Mouse (Mus musculus) midbrain, postnatal 0 days (tissue): Measurements from ENCODE around the gene Nsun2. TPM values are rescaled to one million over a fixed set of nuclear protein-coding genes. Genes with fewer than 3 reads are reported as not detected.

Experiments
- ATAC-seq: fragments of 200-750 bp; cut with Nextera tagmentation; 2 replicates; pipeline ENCODE4 v1.8.0; 2017; ENCODE audit warnings: moderate number of reproducible peaks, mild to moderate bottlenecking, moderate TSS enrichment, moderate library complexity; ENCODE audit not compliant: low FRiP score
- DNase-seq: peaks from one replicate; pipeline ENCODE4 v3.0.0-alpha.2; 2015; ENCODE audit warnings: low spot score
- H3K27ac ChIP-seq: fragments of 300-500 bp; sonication (generic); 2 replicates; pipeline ENCODE4 v1.5.1; 2014; ENCODE audit warnings: low read depth, mild to moderate bottlenecking, low read length, mixed read lengths
- H3K27me3 ChIP-seq: fragments of 300-500 bp; sonication (generic); 2 replicates; pipeline ENCODE4 v1.6.1; 2014; ENCODE audit warnings: low read length, control low read depth, mixed read lengths; ENCODE audit not compliant: insufficient read depth
- H3K36me3 ChIP-seq: fragments of 300-500 bp; sonication (generic); 2 replicates; pipeline ENCODE4 v1.6.1; 2014; ENCODE audit warnings: low read length, control low read depth, mixed read lengths; ENCODE audit not compliant: insufficient read depth
- H3K4me1 ChIP-seq: fragments of 300-500 bp; sonication (generic); 2 replicates; pipeline ENCODE4 v1.6.1; 2014; ENCODE audit warnings: mild to moderate bottlenecking, control low read depth, antibody characterized with exemption, low read length, mixed read lengths; ENCODE audit not compliant: insufficient read depth
- H3K4me2 ChIP-seq: fragments of 300-500 bp; sonication (generic); 2 replicates; pipeline ENCODE4 v1.6.1; 2014; ENCODE audit warnings: low read depth, mild to moderate bottlenecking, low read length, mixed read lengths; ENCODE audit not compliant: poor library complexity, severe bottlenecking
- H3K4me3 ChIP-seq: fragments of 300-500 bp; sonication (generic); 2 replicates; pipeline ENCODE4 v1.5.1; 2014; ENCODE audit warnings: low read depth, mild to moderate bottlenecking, low read length, moderate library complexity
- H3K9ac ChIP-seq: fragments of 300-500 bp; sonication (generic); replicated peaks from 2 replicates; pipeline ENCODE4 v1.6.1; 2014; ENCODE audit warnings: mild to moderate bottlenecking, low read length, moderate library complexity, mixed read lengths; ENCODE audit not compliant: poor library complexity, severe bottlenecking
- H3K9me3 ChIP-seq: fragments of 300-500 bp; sonication (generic); 2 replicates; pipeline ENCODE4 v1.6.1; 2016; ENCODE audit warnings: low read length, control low read depth
- CTCF ChIP-seq: IDR thresholded peaks from 2 replicates; pipeline ENCODE4 v1.5.1; 2016; ENCODE audit warnings: antibody characterized with exemption, mild to moderate bottlenecking
- WGBS: fragments of 180-500 bp; shearing (Covaris S2); extraction: QIAGEN DNeasy Blood & Tissue Kit; methylation state at CpG from one replicate; pipeline ENCODE4 v1.1.7; 2014; 5-methylcytosine and 5-hydroxymethylcytosine counted together
- polyA plus RNA-seq: library from polyadenylated mRNA; unstranded; fragments of >200 nt; fragmentation: Nextera tagmentation; extraction: Ambion mirVana; gene quantifications from 2 replicates; pipeline ENCODE4 v1.2.1, GENCODE M21; 2015
- total RNA-seq: library from RNA; depleted of rRNA; stranded (reverse); fragments of >200 nt; gene quantifications from 2 replicates; pipeline ENCODE4 v1.2.3, GENCODE M21; 2014

The Nsun2 gene
- total and polyA plus RNA-seq, 2 experiments from 2014 or later: 60.2 to 60.3 TPM

- peaks cover 4% of the 10 kb centered on the region; the same call in 1 of the 2 replicates for H3K4me1 ChIP-seq
- H3K27me3 ChIP-seq: no peaks in the 10 kb centered on the region
- no peak for TF ChIP-seq CTCF
- H3K36me3 ChIP-seq: no peaks in the 10 kb centered on the region
- ATAC-seq (no peak), DNase-seq (no peak)
- no peaks in the 10 kb centered on the region for H3K9me3 ChIP-seq
- no peak overlapping the region for H3K9ac ChIP-seq
- WGBS: 48% methylated on average over 17 of the region's 17 CpGs
- H3K4me2 ChIP-seq: no peak overlapping the region
- no peak overlapping the region for H3K4me3 ChIP-seq
- no peak overlapping the region for H3K27ac ChIP-seq
Observed at GRCm38 (mm10) chr13:69542571-69543352, 9.2 kb downstream of the Nsun2 start.

DNA sequence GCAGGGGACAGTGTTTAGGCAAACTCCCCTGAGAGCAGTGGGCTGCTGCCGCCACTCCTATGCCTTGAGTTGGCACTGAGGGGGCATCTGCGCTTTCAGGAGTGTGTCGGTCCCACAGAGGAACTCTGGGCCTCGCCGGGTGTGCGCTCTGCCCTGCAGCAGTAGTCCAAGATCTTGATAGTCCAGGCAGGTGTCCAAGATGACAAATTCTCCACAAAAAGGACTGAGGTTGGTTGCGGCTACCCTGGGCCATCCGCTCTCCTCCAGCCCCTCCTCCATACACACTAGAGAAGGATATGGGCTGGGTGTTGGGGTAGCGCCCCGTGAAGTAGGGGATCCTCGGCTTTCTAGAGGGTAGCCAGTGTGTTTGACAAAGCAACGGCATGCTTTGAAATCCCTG lies 10.0 kb downstream of the Nsun2 start:
- Histone ChIP-seq H3K4me2 (peak overlapping the region; percentile 12; the same call in 1 of the 2 replicates), H3K4me3 (no peak overlapping the region), H3K27ac (no peak overlapping the region), H3K4me1 (peaks cover 4% of the 10 kb centered on the region; the same call in 1 of the 2 replicates), H3K27me3 (no peaks in the 10 kb centered on the region), H3K36me3 (no peaks in the 10 kb centered on the region), H3K9me3 (no peaks in the 10 kb centered on the region), H3K9ac (no peak overlapping the region)
- TF ChIP-seq CTCF: no peak
- 0 out of 2 replicates have a peak, but pooled peaks have one; percentile 0 for ATAC-seq
- 46% methylated on average over 12 of the region's 12 CpGs for WGBS
- DNase-seq: no peak

DNA sequence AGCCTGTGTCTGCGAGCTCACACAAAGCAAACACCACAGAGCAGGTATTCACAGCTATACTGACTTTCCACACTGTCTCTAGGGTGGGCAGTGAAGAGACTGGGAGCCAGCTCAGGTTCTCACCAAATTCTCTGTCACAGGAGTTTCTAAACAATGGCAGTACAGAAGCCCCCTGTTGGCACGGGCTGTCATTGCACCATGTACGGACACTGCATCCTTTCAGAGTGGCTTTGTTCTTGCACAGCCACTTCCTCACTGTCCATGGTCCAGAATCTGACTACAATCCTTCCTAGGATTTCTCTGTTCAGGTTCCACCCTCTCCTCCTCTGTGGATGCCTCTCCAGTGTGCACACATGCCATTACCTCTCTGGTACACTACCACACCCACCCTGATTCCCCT lies 11.5 kb downstream of the Nsun2 start:
- no peak overlapping the region for H3K4me3 ChIP-seq
- DNase-seq (peak; percentile 41), ATAC-seq (no peak)
- H3K27me3 ChIP-seq: no peaks in the 10 kb centered on the region
- H3K36me3 ChIP-seq: no peaks in the 10 kb centered on the region
- WGBS: 27% methylated on average over 3 of the region's 3 CpGs
- no peaks in the 10 kb centered on the region for H3K9me3 ChIP-seq
- peaks cover 4% of the 10 kb centered on the region; the same call in 1 of the 2 replicates for H3K4me1 ChIP-seq
- H3K4me2 ChIP-seq: no peak overlapping the region
- TF ChIP-seq CTCF: peak; percentile 58
- no peak overlapping the region for H3K27ac ChIP-seq
- no peak overlapping the region for H3K9ac ChIP-seq

- DNase-seq: no peak
- H3K27me3 ChIP-seq: no peaks in the 10 kb centered on the region
- no peak overlapping the region for H3K9ac ChIP-seq
- H3K4me3 ChIP-seq: no peak overlapping the region
- 77% methylated on average over 16 of the region's 16 CpGs for WGBS
- H3K4me2 ChIP-seq: no peak overlapping the region
- no peaks in the 10 kb centered on the region for H3K36me3 ChIP-seq
- H3K27ac ChIP-seq: no peak overlapping the region
- H3K4me1 ChIP-seq: peaks cover 4% of the 10 kb centered on the region; the same call in 1 of the 2 replicates
- no peak for ATAC-seq
- H3K9me3 ChIP-seq: no peaks in the 10 kb centered on the region
- TF ChIP-seq CTCF: no peak
Observed at GRCm38 (mm10) chr13:69547488-69548180, 14.1 kb downstream of the Nsun2 start.

GRCm38 (mm10) chr13:69549980-69550379 lies 16.4 kb downstream of the Nsun2 start:
- TF ChIP-seq CTCF: peak; percentile 26; the same call in 1 of the 2 replicates
- 52% methylated on average over 8 of the region's 8 CpGs for WGBS
- no peaks in the 10 kb centered on the region for H3K9me3 ChIP-seq
- H3K9ac ChIP-seq: no peak overlapping the region
- no peaks in the 10 kb centered on the region for H3K4me1 ChIP-seq
- H3K36me3 ChIP-seq: no peaks in the 10 kb centered on the region
- no peak for ATAC-seq
- H3K27ac ChIP-seq: no peak overlapping the region
- no peak overlapping the region for H3K4me2 ChIP-seq
- no peak for DNase-seq
- H3K27me3 ChIP-seq: no peaks in the 10 kb centered on the region
- no peak overlapping the region for H3K4me3 ChIP-seq

DNA sequence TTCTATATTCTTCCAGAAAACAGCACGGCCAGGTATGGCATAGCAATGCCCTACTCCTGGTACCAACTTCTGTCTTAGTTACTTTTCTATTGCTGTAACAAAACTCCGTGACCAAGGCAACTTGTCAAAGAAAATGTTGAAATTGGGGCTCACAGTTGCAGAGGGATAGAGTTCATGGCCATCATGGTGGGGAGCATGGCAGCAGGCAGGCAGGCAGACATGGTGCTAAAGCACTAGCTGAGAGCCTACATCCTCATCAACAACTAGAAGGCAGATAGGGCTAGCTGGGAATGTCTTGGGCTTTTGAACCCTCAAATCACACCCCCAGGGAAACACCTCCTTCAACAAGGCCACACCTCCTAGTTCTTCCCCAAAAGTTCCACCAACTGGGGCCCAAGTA lies 17.3 kb downstream of the Nsun2 start:
- WGBS: 91% methylated on average over 2 of the region's 2 CpGs
- Histone ChIP-seq H3K4me1 (no peaks in the 10 kb centered on the region), H3K9me3 (no peaks in the 10 kb centered on the region), H3K27me3 (no peaks in the 10 kb centered on the region), H3K4me3 (no peak overlapping the region), H3K36me3 (no peaks in the 10 kb centered on the region), H3K9ac (no peak overlapping the region), H3K4me2 (no peak overlapping the region), H3K27ac (no peak overlapping the region)
- ATAC-seq (no peak), DNase-seq (no peak)
- TF ChIP-seq CTCF: no peak
